Mouse (Mus musculus): Measurements from ENCODE around the gene St7. TPM values are rescaled to one million over a fixed set of nuclear protein-coding genes. Genes with fewer than 3 reads are reported as not detected.

St7 gene
- total and polyA plus RNA-seq, 2 experiments from 2014 or later, result 17.7 to 38.5 TPM

DNA sequence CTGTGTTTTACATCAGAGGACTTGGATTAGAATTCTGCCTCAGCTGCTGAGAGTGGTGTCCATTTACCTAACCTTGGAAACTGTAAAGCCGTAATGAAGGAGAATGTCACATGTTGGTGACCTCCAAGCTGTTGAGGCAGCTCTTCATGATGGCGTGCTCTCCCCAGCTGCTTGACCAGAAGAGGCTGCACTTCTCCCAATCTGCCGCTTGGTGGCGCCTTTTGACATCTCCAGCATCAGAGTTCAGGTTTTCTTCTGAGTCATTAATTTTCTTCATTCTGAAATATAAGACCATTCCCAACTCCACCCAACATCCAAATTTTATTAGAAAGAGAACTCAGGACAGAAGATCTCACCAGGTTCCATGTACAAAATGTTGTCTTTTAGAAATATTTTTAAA lies 232.5 kb downstream of the St7 start:
- H3K27ac ChIP-seq (ENCODE audit: low read depth), result no peak overlapping the region
- no peak for DNase-seq (ENCODE audit: low spot score)
- peaks cover 11% of the 10 kb centered on the region; the same call in 1 of the 2 replicates for H3K4me1 ChIP-seq (ENCODE audit: control insufficient read depth, insufficient read depth)
- TF ChIP-seq CTCF (IDR thresholded peaks at IDR 0.05; ENCODE audit: low read depth) (peak; percentile 49), EP300 (IDR thresholded peaks at IDR 0.05; ENCODE audit: low read depth) (no peak)
- no peak overlapping the region for H3K9ac ChIP-seq (replicated peaks; ENCODE audit: low read depth, low read length)
- H3K36me3 ChIP-seq (replicated peaks; ENCODE audit: control insufficient read depth, insufficient read depth, low read length), result peaks cover 10% of the 10 kb centered on the region
- no peak overlapping the region for H3K4me2 ChIP-seq (ENCODE audit: low read depth, low read length)
- H3K27me3 ChIP-seq (ENCODE audit: control insufficient read depth, insufficient read depth, low read length), result no peaks in the 10 kb centered on the region
- no peaks in the 10 kb centered on the region for H3K9me3 ChIP-seq (replicated peaks; ENCODE audit: control insufficient read depth, low read length)
- no peak for ATAC-seq (ENCODE audit: insufficient read depth, low read depth)
- whole genome bisulfite sequencing, result 48% methylated on average over 4 of the region's 4 CpGs
- no peak overlapping the region for H3K4me3 ChIP-seq (ENCODE audit: low read depth, low read length)

DNA sequence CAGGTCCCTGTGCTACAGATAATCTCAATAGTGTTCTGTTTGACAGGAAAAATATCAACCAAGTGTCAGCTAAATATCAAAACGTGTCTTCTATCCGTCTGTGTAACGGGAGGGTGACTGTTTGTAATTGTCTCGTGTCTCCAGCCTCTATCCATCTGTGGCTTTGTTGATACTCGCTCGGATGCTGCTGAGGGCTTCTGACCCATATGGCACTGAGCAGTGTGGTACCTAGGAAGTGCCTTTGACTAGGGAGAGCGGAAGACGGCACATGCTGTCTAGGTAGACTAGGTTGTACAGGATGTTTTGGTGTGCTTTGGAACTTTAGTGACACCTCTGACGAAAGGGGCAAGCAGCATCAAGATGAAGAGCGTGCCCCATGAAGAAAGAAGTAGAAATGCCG lies 235.0 kb downstream of the St7 start:
- TF ChIP-seq CTCF (IDR thresholded peaks at IDR 0.05; ENCODE audit: low read depth) (no peak), EP300 (IDR thresholded peaks at IDR 0.05; ENCODE audit: low read depth) (no peak)
- 78% methylated on average over 11 of the region's 11 CpGs for WGBS
- peaks cover 11% of the 10 kb centered on the region; the same call in 1 of the 2 replicates for H3K4me1 ChIP-seq (ENCODE audit: control insufficient read depth, insufficient read depth)

DNA sequence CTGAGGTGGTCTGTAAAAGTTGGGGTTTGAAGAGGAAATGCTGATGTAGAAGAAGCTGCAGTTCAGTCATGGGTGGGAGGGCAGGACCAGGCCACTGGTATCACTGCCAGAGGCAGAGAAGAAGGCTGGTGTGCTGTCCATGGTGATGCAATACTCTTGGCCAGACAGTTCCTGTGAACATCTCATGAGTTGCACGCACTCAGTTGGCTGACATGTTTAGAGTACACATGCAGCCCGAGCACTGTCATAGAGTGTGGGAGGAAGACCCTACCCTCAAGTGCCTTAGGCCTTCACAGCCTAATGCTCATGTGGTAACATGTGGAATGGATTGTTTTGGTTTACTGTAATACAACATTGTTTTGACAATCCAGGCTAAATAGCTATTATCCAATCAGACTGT lies 238.5 kb downstream of the St7 start:
- H3K27ac ChIP-seq (ENCODE audit: low read depth), result no peak overlapping the region
- ATAC-seq (ENCODE audit: insufficient read depth, low read depth), result no peak
- no peak for DNase-seq (ENCODE audit: low spot score)
- H3K27me3 ChIP-seq (ENCODE audit: control insufficient read depth, insufficient read depth, low read length), result no peaks in the 10 kb centered on the region
- H3K4me2 ChIP-seq (ENCODE audit: low read depth, low read length), result no peak overlapping the region
- 95% methylated on average over 2 of the region's 2 CpGs for WGBS
- peaks cover 4% of the 10 kb centered on the region; the same call in 1 of the 2 replicates for H3K4me1 ChIP-seq (ENCODE audit: control insufficient read depth, insufficient read depth)
- H3K36me3 ChIP-seq (replicated peaks; ENCODE audit: control insufficient read depth, insufficient read depth, low read length), result peaks cover 27% of the 10 kb centered on the region
- no peak overlapping the region for H3K4me3 ChIP-seq (ENCODE audit: low read depth, low read length)
- no peaks in the 10 kb centered on the region for H3K9me3 ChIP-seq (replicated peaks; ENCODE audit: control insufficient read depth, low read length)
- H3K9ac ChIP-seq (replicated peaks; ENCODE audit: low read depth, low read length), result no peak overlapping the region
- TF ChIP-seq CTCF (IDR thresholded peaks at IDR 0.05; ENCODE audit: low read depth), result no peak

More for the DNA sequence above, 235.0 kb downstream of the St7 start:
- DNase-seq (ENCODE audit: low spot score), result no peak
- H3K4me3 ChIP-seq (ENCODE audit: low read depth, low read length), result no peak overlapping the region
- H3K27ac ChIP-seq (ENCODE audit: low read depth), result no peak overlapping the region
- ATAC-seq (ENCODE audit: insufficient read depth, low read depth), result no peak
- no peaks in the 10 kb centered on the region for H3K27me3 ChIP-seq (ENCODE audit: control insufficient read depth, insufficient read depth, low read length)
- no peaks in the 10 kb centered on the region for H3K9me3 ChIP-seq (replicated peaks; ENCODE audit: control insufficient read depth, low read length)
- no peak overlapping the region for H3K4me2 ChIP-seq (ENCODE audit: low read depth, low read length)
- H3K36me3 ChIP-seq (replicated peaks; ENCODE audit: control insufficient read depth, insufficient read depth, low read length), result peaks cover 6% of the 10 kb centered on the region
- H3K9ac ChIP-seq (replicated peaks; ENCODE audit: low read depth, low read length), result no peak overlapping the region

DNA sequence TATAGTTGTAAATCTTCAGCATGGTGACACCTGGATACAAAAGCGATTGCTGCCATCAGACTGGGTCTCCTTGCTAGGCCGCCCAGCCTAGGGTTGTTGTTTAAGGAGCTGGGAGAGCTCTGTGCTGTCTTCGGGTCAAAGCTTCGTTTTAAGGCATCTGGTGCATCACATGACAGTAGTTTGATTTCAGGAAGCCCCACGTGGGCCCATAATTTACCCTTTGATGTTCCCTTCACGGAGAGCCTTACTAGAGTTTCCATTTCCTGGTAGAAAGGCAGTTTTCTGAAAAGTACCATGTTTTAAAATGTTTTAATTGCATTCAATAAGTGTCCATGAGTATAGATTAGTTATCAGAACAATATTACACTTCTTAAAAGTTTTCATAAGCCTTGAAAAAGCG lies 239.1 kb downstream of the St7 start:
- no peaks in the 10 kb centered on the region for H3K27me3 ChIP-seq (ENCODE audit: control insufficient read depth, insufficient read depth, low read length)
- no peak for DNase-seq (ENCODE audit: low spot score)
- no peaks in the 10 kb centered on the region for H3K9me3 ChIP-seq (replicated peaks; ENCODE audit: control insufficient read depth, low read length)
- peaks cover 4% of the 10 kb centered on the region; the same call in 1 of the 2 replicates for H3K4me1 ChIP-seq (ENCODE audit: control insufficient read depth, insufficient read depth)
- TF ChIP-seq CTCF (IDR thresholded peaks at IDR 0.05; ENCODE audit: low read depth) (no peak), EP300 (IDR thresholded peaks at IDR 0.05; ENCODE audit: low read depth) (no peak)
- H3K9ac ChIP-seq (replicated peaks; ENCODE audit: low read depth, low read length), result no peak overlapping the region
- H3K27ac ChIP-seq (ENCODE audit: low read depth), result no peak overlapping the region
- H3K4me3 ChIP-seq (ENCODE audit: low read depth, low read length), result no peak overlapping the region
- no peak overlapping the region for H3K4me2 ChIP-seq (ENCODE audit: low read depth, low read length)
- H3K36me3 ChIP-seq (replicated peaks; ENCODE audit: control insufficient read depth, insufficient read depth, low read length), result peaks cover 27% of the 10 kb centered on the region
- no peak for ATAC-seq (ENCODE audit: insufficient read depth, low read depth)
- WGBS, result 88% methylated on average over 7 of the region's 7 CpGs

DNA sequence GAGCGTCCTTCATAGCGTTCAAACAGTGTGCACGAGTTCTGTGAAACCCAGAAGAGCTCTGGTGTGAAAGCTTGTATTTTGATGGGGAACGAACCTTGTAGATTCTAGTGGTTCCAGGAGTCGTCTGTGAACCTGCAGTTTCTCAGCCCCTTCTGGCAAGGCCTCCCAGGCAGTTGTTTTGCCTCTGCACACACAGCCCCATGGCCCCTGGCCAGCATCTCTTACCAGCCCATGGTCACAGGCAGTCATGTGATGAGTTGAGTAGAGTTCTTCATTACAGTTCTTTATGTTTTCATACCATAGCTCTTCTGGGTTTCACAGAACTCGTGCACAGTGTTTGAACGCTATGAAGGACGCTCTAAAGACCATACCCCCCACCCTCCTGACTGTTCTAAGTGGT lies 240.1 kb downstream of the St7 start:
- no peak; the same call in 1 of the 2 replicates for ATAC-seq (ENCODE audit: insufficient read depth, low read depth)
- H3K27ac ChIP-seq (ENCODE audit: low read depth), result no peak overlapping the region
- no peak for DNase-seq (ENCODE audit: low spot score)
- 31% methylated on average over 8 of the region's 8 CpGs for WGBS
- no peaks in the 10 kb centered on the region for H3K9me3 ChIP-seq (replicated peaks; ENCODE audit: control insufficient read depth, low read length)
- no peak overlapping the region for H3K4me3 ChIP-seq (ENCODE audit: low read depth, low read length)
- TF ChIP-seq EP300 (IDR thresholded peaks at IDR 0.05; ENCODE audit: low read depth), result no peak
- TF ChIP-seq CTCF (IDR thresholded peaks at IDR 0.05; ENCODE audit: low read depth), result no peak
- H3K9ac ChIP-seq (replicated peaks; ENCODE audit: low read depth, low read length), result no peak overlapping the region
- no peaks in the 10 kb centered on the region for H3K27me3 ChIP-seq (ENCODE audit: control insufficient read depth, insufficient read depth, low read length)
- peaks cover 4% of the 10 kb centered on the region; the same call in 1 of the 2 replicates for H3K4me1 ChIP-seq (ENCODE audit: control insufficient read depth, insufficient read depth)
- H3K36me3 ChIP-seq (replicated peaks; ENCODE audit: control insufficient read depth, insufficient read depth, low read length), result peaks cover 27% of the 10 kb centered on the region
- no peak overlapping the region for H3K4me2 ChIP-seq (ENCODE audit: low read depth, low read length)

DNA sequence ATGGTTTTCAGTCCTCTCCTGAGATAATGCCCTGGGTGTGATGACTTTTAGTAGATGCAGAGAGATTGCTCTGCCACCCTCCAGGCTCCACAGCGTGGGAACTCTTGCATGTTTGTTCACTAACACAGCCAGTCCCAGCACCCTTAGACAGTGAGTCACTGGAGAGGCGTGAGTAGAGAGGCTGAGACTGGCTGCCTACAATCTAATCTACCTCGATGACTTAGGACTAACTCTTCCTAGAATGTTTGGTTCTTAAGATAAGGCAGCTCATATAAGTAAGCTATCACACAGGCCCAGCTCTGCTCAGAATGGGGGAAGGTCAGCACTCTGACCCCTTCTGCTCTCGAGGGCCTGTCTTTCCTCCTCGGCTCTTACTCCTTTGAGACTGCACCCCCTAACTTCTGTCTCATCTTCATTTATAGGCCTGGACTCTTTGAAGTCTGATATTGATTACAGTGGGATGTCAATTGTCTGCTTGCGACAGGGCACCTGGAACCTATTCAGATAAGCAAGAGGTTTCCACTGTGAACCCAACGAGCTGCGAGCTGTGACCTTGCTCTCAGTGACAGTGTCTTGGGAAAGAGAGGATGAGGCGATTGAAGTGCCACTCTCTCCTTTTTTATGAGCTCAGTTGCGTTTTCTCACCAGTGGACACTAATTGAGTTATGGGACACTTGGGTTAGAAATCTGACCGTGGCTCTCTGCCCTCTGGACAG lies 246.1 kb downstream of the St7 start:
- H3K9me3 ChIP-seq (replicated peaks; ENCODE audit: control insufficient read depth, low read length), result no peaks in the 10 kb centered on the region
- DNase-seq (ENCODE audit: low spot score) (no peak), ATAC-seq (ENCODE audit: insufficient read depth, low read depth) (no peak)
- no peaks in the 10 kb centered on the region for H3K27me3 ChIP-seq (ENCODE audit: control insufficient read depth, insufficient read depth, low read length)
- 57% methylated on average over 11 of the region's 11 CpGs for WGBS
- no peak overlapping the region for H3K4me3 ChIP-seq (ENCODE audit: low read depth, low read length)
- H3K9ac ChIP-seq (replicated peaks; ENCODE audit: low read depth, low read length), result no peak overlapping the region
- H3K4me1 ChIP-seq (ENCODE audit: control insufficient read depth, insufficient read depth), result peaks cover 7% of the 10 kb centered on the region; the same call in 1 of the 2 replicates
- no peak overlapping the region for H3K27ac ChIP-seq (ENCODE audit: low read depth)
- no peak for TF ChIP-seq CTCF (IDR thresholded peaks at IDR 0.05; ENCODE audit: low read depth)
- no peak for TF ChIP-seq EP300 (IDR thresholded peaks at IDR 0.05; ENCODE audit: low read depth)
- H3K36me3 ChIP-seq (replicated peaks; ENCODE audit: control insufficient read depth, insufficient read depth, low read length), result peaks cover 27% of the 10 kb centered on the region
- H3K4me2 ChIP-seq (ENCODE audit: low read depth, low read length), result no peak overlapping the region

All from heart, postnatal 0 days (tissue).